Mouse (Mus musculus) brain, embryonic 14.5 days (tissue): ENCODE measurements around the gene Fdxr. TPM values are rescaled to one million over a fixed set of nuclear protein-coding genes. Genes with fewer than 3 reads are reported as not detected.

ENCODE experiments used
- DNase-seq: peaks from one replicate; pipeline ENCODE4 v3.0.0-alpha.2; 2011; ENCODE audit warnings: low read depth
- CTCF ChIP-seq: fragments of 200-500 bp; IDR thresholded peaks from 2 replicates; pipeline ENCODE4 v1.5.1; 2012; ENCODE audit warnings: inconsistent platforms, mild to moderate bottlenecking, moderate library complexity, borderline replicate concordance; ENCODE audit not compliant: insufficient read depth, insufficient read length; ENCODE audit errors: extremely low read depth
- POLR2A ChIP-seq: fragments of 200-500 bp; IDR thresholded peaks from 2 replicates; pipeline ENCODE4 v1.6.1; 2012; ENCODE audit warnings: mild to moderate bottlenecking, inconsistent platforms, borderline replicate concordance; ENCODE audit not compliant: poor library complexity, insufficient read depth, insufficient read length, severe bottlenecking; ENCODE audit errors: extremely low read depth
- polyA plus RNA-seq: library from polyadenylated mRNA; depleted of rRNA; stranded (reverse); fragments of >200 nt; gene quantifications from 2 replicates; pipeline ENCODE4 v1.2.3, GENCODE M21; 2012; rRNA removed

Gene Fdxr
- polyA plus RNA-seq: 26.1 and 32.4 TPM in 2 replicates

DNA sequence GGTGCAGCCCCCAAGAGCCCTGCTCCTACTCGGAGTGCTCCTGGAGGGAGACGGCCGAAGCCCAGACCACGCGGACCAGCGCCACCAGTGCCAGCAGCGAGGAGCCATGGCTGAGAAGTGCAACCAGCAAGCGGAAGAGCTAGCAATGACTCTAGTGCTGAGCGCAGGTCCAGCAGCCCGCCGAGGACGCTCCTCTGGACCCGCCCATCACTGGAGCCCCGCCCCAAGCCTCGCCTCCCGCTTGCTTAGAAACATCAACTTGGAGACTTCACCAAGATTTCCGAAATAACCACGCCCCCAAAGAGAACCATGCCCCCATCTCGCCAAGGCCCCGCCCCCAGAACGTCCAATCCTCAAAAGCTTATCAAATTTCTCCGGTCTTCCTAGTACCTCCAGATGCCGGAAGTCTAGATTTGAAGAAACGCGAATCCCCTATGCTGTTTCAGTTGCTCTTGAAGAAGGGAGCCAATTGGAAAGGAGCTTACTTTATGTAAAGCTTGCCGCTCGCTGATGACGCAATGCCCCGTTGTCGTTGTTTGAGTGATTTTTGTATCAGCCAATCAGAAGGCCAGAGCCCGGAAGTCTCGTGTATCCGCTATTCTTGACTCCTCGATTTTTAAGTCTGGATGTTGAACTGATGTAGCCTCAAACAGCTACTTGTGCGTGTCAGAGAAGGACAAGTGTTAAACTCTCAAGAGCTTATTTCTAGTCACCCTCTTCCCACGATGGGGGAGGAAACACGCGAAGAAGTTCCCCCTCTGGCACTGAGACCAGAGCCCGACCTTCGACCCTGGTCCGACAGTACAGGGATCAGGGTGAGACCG, at the start of gene Fdxr:
TSS of gene Fdxr (minus strand) at position 271 of the 824 bp plus-strand sequence.
- peak; percentile 100 for DNase-seq
- TF ChIP-seq POLR2A (peak; percentile 73; the same call in 1 of the 2 replicates), CTCF (no peak)

- peak; percentile 28 for DNase-seq
These were observed 46.5 kb upstream of the Fdxr start for GRCm38 (mm10) chr11:115323354-115323753.

GRCm38 (mm10) chr11:115321906-115322693, 45.2 kb upstream of the Fdxr start, which contains the start of gene Ush1g:
Ush1g (minus strand) TSS chr11:115322041.
- peak; percentile 79 for DNase-seq
- peak; percentile 90 for TF ChIP-seq CTCF
- no peak for TF ChIP-seq POLR2A

More at GRCm38 (mm10) chr11:115323354-115323753, 46.5 kb upstream of the Fdxr start:
- TF ChIP-seq CTCF: no peak
- no peak for TF ChIP-seq POLR2A

DNA sequence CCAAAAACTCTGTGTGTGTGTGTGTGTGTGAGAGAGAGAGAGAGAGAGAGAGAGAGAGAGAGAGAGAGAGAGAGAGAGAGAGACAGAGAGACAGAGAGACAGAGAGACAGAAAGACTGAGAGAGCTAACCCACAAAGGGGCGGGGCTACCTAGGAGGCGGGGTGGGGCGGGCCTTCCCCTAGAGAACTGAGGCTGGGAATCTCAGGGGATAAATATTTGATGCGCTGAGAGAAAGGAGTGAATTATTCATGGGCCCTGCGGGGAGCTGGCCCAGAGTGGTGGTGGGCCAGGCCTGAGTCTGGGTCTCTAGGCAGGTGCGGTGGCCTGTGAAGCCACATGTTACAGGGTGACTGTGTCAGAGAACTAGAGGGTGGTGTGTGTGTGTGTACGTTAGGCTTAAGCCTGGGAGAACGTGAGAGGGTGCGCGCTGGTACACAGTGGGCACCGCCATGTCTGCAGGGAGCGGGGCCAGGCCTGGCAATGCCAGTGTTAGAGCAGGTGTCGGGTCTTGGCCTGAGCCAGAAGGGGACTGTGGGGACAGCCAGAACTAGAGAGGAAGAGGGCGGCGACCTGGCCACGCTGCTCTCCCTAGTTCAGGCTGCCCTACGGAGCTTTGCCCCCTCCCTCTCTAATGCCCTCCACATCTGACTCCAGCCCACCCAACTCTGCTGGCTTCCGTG, 43.0 kb upstream of the Fdxr start:
- peak; percentile 18 for DNase-seq

DNA sequence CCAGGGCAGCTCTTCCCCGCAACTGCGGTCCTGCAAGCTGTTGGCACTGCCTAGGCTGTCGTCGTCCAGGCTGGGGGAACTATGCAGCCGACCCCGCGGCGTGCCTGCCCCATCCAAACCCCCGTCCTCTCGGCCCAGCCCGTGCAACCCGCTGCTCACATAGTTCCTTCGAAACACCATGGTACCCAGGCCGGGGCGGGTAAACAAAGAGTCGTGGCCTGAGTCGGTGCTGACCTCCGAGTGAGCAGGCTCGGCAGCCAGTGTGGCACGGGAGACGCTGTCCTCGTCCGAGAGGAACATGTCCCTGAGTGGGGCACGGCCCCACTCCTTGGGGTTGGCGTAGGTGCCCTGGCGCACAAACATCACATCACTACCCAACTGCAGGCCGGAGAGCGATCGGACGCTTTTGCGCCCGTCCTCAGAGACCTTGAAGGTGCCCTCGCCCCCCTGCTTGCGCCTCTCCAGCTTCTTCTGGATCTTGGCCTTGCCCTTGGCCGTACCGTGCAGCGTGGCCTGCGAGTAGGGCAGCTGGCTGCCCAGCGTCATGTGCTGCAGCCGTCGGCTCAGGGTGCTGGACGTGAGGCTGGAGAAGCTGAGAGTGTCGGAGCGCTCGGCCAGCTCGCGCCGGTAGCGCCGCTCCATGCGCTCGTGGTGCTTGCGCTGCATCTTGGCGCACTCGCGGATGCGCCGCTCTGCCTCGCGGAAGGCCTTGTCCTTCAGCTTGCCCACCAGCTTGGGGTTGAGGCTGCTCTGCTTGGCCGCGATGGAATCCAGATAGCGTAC, 41.6 kb upstream of the Fdxr start:
- peak; percentile 27 for DNase-seq
- TF ChIP-seq CTCF (no peak), POLR2A (no peak)

More for the DNA sequence above, 43.0 kb upstream of the Fdxr start:
- TF ChIP-seq POLR2A: no peak
- no peak for TF ChIP-seq CTCF

DNA sequence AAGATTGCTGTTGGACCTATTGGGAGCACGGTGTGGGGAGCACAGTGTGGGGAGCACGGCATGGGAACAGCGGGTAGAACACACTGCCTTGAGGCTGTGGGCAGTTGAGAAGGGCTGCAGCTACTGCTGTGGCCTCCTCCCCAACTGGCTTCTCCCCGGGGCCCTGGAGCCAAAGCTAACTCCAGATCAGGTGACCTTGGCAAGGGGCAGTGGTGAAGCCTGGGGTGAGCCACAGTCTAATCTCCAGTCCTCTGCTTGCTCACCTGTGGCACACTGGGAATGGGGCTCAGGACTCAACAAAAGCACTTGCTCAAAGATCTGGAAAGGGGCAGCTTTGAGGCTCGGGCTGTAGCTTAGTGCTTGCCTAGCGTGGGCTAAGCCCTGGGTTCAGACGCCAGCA, 40.4 kb upstream of the Fdxr start:
- TF ChIP-seq POLR2A: no peak
- no peak for TF ChIP-seq CTCF

GRCm38 (mm10) chr11:115314249-115314648, 37.4 kb upstream of the Fdxr start:
- DNase-seq: no peak
- TF ChIP-seq CTCF: no peak
- TF ChIP-seq POLR2A: no peak

More for the DNA sequence above, 40.4 kb upstream of the Fdxr start:
- no peak for DNase-seq

DNA sequence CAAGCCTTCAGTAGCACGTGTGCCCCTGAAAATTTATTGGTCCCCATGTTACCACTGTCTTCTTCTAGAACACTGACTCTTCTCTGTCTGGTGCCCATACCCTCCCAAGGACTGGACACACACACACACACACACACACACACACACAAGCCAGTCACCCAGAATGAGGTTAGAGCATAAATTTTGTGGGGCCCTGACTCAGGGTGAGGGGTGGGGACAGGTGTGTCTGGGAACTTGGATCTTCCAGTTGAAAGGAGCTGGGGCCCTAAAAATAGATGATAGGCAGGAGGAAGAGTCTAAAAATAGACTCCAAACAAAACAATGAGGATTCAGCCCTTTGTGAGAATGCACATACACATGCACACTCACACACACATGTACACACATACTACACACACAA, 31.9 kb upstream of the Fdxr start:
- no peak for DNase-seq
- TF ChIP-seq POLR2A: no peak
- TF ChIP-seq CTCF: no peak

- no peak for TF ChIP-seq CTCF
- no peak for TF ChIP-seq POLR2A
- DNase-seq: no peak
These were observed 30.0 kb upstream of the Fdxr start, which contains the start of gene Otop2 for GRCm38 (mm10) chr11:115306863-115307262. Otop2 (plus strand) TSS chr11:115307163.

DNA sequence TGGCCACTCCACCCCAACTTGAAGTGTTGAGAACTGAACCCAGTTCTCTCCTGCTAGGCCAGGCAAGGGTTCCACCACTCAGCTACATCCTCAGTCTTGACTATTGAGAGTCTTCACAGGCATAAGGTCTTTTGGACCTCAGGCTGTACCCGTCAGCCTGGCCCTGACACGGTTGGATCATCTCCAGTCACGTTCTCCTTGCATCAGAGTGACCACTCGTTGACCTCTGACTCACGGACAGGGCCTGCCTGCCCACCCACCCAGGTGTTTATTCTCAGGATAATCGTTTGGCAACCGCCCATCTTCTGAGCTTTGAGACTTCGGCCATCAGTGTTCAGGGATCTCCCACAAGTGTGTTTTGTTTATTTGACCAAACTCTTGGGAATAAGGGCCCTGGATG, 26.3 kb upstream of the Fdxr start:
- TF ChIP-seq POLR2A: no peak
- DNase-seq: no peak

- no peak for DNase-seq
- TF ChIP-seq CTCF (no peak), POLR2A (no peak)
These were observed 24.5 kb upstream of the Fdxr start for GRCm38 (mm10) chr11:115301351-115301750.
